Mouse (Mus musculus): Measurements from ENCODE around the gene Abcb9. TPM values are rescaled to one million over a fixed set of nuclear protein-coding genes. Genes with fewer than 3 reads are reported as not detected.

The Abcb9 gene
- polyA plus RNA-seq, 1 experiment from 2014 or later = 1.7 TPM

DNA sequence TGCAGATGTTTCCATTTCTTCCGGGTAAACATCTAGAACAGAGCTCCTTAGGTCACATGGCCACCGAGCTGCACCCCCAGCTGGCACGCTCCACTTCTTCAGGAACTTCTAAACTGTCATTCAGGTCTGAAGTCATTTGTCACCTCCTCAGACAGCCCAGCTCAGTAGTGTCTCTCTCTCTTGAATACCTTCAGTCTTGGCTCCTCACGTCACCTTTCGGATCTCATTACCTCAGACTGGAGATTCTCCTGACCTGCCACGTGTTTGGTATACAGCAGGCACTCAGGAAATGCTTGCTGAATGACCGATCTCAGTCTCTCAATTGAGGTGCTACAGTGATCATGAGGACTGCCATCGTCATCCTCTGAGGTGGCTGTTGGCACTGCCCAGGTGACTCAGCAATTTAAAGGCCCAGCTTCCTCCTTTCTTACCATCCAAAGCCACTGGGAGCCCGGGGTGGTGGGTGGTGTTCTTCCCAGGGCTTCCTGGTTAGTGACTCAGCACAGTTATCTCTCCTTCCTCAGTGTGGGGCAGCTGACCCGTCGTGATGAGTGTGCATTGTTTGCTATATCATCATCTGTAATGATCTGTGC, 43.6 kb downstream of the Abcb9 start:
- 0 out of 2 replicates have a peak, but pooled peaks have one; percentile 47 for ATAC-seq (replicated peaks; ENCODE audit: insufficient number of reproducible peaks, insufficient read depth, low FRiP score, low read depth)
- peaks cover 29% of the 10 kb centered on the region for H3K4me1 ChIP-seq (replicated peaks)
- H3K4me3 ChIP-seq = no peak overlapping the region
- WGBS = 61% methylated on average over 11 of the region's 11 CpGs
- H3K4me2 ChIP-seq = no peak overlapping the region
- H3K27me3 ChIP-seq = no peaks in the 10 kb centered on the region
- H3K27ac ChIP-seq = no peak overlapping the region
- H3K9me3 ChIP-seq (replicated peaks) = no peaks in the 10 kb centered on the region
- H3K9ac ChIP-seq = no peak overlapping the region
- no peaks in the 10 kb centered on the region for H3K36me3 ChIP-seq

- H3K27me3 ChIP-seq = no peaks in the 10 kb centered on the region
- H3K27ac ChIP-seq = peak overlapping the region; percentile 74
- H3K9ac ChIP-seq = peak overlapping the region; percentile 15; the same call in 1 of the 2 replicates
- H3K4me2 ChIP-seq = peak overlapping the region; percentile 12; the same call in 1 of the 2 replicates
- H3K4me1 ChIP-seq (replicated peaks) = peaks cover 38% of the 10 kb centered on the region
- no peaks in the 10 kb centered on the region for H3K36me3 ChIP-seq
- no peak overlapping the region for H3K4me3 ChIP-seq
- peak; percentile 6; the same call in 1 of the 2 replicates for ATAC-seq (replicated peaks; ENCODE audit: insufficient number of reproducible peaks, insufficient read depth, low FRiP score, low read depth)
- WGBS = 25% methylated on average over 14 of the region's 14 CpGs
- H3K9me3 ChIP-seq (replicated peaks) = no peaks in the 10 kb centered on the region
Observed at GRCm38 (mm10) chr5:124050095-124051050, 45.2 kb downstream of the Abcb9 start.

DNA sequence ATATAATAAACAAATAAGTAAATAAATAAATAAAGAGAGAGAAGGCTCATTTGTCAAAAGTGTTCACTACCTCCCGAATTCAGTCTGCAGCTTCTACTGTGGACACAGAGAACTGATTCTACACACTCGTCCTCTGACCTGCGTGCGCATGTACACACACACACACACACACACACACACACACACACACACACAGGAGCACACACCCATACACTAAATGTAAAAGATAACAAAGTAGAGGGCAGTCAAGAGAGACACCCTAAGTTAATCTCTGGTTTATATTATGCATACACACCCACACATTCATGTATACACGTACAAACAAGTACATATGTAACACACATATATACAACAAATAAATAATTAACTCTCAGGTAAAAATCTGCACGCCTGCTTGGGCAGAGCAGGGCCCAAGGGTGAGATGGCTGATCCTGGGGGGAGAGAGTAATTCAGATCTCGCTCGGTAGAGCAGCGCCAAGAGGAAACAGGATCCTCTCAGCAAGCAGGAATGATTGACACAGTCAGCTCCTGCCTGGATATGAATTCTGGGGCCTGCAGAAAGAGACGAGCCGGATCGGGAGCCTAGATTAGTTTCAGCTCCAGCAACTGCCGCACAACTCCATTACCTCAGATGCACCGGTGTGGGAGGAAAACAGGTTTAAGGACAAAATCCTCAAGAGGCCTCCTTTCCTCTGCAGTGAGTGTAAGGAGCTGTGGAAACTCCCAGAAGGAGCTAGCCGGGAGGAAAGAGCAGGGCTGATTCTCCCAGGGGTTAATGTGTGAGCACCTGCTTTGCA, 46.2 kb downstream of the Abcb9 start:
- no peak overlapping the region for H3K4me2 ChIP-seq
- peak overlapping the region; percentile 74 for H3K27ac ChIP-seq
- 50% methylated on average over 15 of the region's 15 CpGs for WGBS
- H3K4me1 ChIP-seq (replicated peaks) = peaks cover 41% of the 10 kb centered on the region
- 0 out of 2 replicates have a peak, but pooled peaks have one; percentile 28 for ATAC-seq (replicated peaks; ENCODE audit: insufficient number of reproducible peaks, insufficient read depth, low FRiP score, low read depth)
- no peaks in the 10 kb centered on the region for H3K9me3 ChIP-seq (replicated peaks)
- H3K9ac ChIP-seq = peak overlapping the region; percentile 15; the same call in 1 of the 2 replicates
- no peak overlapping the region for H3K4me3 ChIP-seq
- H3K36me3 ChIP-seq = no peaks in the 10 kb centered on the region
- no peaks in the 10 kb centered on the region for H3K27me3 ChIP-seq

DNA sequence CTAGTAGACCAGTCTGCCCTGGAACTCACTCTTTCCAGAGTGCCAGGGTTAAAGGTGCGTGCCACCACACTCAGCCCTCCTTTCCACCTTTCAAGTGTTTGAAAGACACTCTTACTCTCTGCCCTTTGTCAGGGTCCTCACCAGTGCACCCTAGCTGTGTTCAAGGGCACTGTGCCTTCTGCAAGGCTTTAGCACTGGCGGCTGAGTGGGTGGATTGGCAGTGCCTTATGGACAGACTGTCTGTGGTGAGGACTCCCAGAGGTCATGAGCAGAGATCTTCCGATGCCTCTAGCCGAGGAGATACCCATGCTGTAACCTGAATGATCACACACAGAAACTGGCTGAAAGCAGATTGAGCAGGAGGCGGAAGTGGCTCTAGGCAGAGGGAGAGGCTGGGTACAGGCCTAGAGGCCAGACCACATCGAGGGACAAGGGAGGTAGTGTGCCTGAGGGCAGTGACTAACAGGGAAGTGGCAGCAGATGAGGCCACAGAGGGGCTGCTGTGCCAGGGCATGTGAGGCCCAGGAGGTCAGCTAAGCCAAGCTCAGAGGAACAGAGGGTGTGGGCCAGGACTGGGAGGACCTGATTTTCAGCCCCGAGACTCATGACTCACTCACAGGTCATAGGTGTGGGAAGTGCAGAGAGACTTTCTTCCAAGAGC, 48.7 kb downstream of the Abcb9 start:
- 62% methylated on average over 7 of the region's 7 CpGs for WGBS
- peak overlapping the region; percentile 22; the same call in 1 of the 2 replicates for H3K27ac ChIP-seq
- no peak overlapping the region for H3K9ac ChIP-seq

DNA sequence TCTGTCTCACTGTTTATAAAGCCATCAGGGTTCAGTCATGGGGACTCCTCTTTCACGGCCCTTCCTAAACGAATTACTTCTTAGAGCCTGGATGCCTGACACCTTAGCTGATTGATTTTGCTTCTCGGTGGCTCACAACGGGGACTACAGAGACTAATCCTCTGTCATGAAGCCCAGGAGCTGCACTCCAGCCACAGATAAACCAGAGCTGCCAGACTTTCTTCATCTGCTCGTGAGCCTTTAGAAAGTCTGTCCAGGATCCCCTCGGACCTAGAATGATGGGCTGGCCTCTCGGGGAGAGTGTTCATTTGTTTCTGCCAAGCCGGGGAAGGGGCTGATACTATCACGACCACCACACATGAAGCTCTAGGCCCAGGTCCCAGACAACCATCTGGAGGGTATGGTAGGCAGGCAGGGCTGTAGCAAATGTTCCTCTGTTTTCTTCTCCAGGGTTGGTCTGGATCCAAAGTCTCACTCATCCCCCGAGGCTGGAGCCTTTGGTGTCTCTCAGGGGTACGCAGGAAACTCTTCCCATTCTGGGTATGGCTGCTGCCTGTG, 50.1 kb downstream of the Abcb9 start:
- H3K4me2 ChIP-seq = no peak overlapping the region
- no peak overlapping the region for H3K4me3 ChIP-seq
- peaks cover 55% of the 10 kb centered on the region for H3K4me1 ChIP-seq (replicated peaks)
- no peaks in the 10 kb centered on the region for H3K36me3 ChIP-seq
- 35% methylated on average over 11 of the region's 11 CpGs for WGBS
- peak overlapping the region; percentile 11; the same call in 1 of the 2 replicates for H3K27ac ChIP-seq
- H3K27me3 ChIP-seq = no peaks in the 10 kb centered on the region
- no peaks in the 10 kb centered on the region for H3K9me3 ChIP-seq (replicated peaks)
- H3K9ac ChIP-seq = no peak overlapping the region
- no peak for ATAC-seq (replicated peaks; ENCODE audit: insufficient number of reproducible peaks, insufficient read depth, low FRiP score, low read depth)

More for the DNA sequence above, 48.7 kb downstream of the Abcb9 start:
- Histone ChIP-seq H3K4me1 (replicated peaks) (peaks cover 54% of the 10 kb centered on the region), H3K4me2 (no peak overlapping the region), H3K36me3 (no peaks in the 10 kb centered on the region), H3K9me3 (replicated peaks) (no peaks in the 10 kb centered on the region), H3K4me3 (no peak overlapping the region), H3K27me3 (no peaks in the 10 kb centered on the region)
- 0 out of 2 replicates have a peak, but pooled peaks have one; percentile 8 for ATAC-seq (replicated peaks; ENCODE audit: insufficient number of reproducible peaks, insufficient read depth, low FRiP score, low read depth)

- no peak for ATAC-seq (replicated peaks; ENCODE audit: insufficient number of reproducible peaks, insufficient read depth, low FRiP score, low read depth)
- Histone ChIP-seq H3K4me1 (replicated peaks) (peaks cover 43% of the 10 kb centered on the region), H3K4me3 (no peak overlapping the region), H3K9ac (peak overlapping the region; percentile 43; the same call in 1 of the 2 replicates), H3K4me2 (peak overlapping the region; percentile 45), H3K27me3 (no peaks in the 10 kb centered on the region), H3K36me3 (no peaks in the 10 kb centered on the region), H3K9me3 (replicated peaks) (no peaks in the 10 kb centered on the region), H3K27ac (peak overlapping the region; percentile 97)
- 71% methylated on average over 5 of the region's 5 CpGs for WGBS
Observed at GRCm38 (mm10) chr5:124043999-124044398, 51.6 kb downstream of the Abcb9 start.

GRCm38 (mm10) chr5:124043212-124043978, 52.2 kb downstream of the Abcb9 start:
- Histone ChIP-seq H3K4me1 (replicated peaks) (peaks cover 43% of the 10 kb centered on the region), H3K9ac (peak overlapping the region; percentile 43), H3K4me3 (no peak overlapping the region), H3K9me3 (replicated peaks) (no peaks in the 10 kb centered on the region), H3K27me3 (no peaks in the 10 kb centered on the region), H3K36me3 (no peaks in the 10 kb centered on the region), H3K27ac (peak overlapping the region; percentile 97), H3K4me2 (peak overlapping the region; percentile 45)
- ATAC-seq (replicated peaks; ENCODE audit: insufficient number of reproducible peaks, insufficient read depth, low FRiP score, low read depth) = peak; percentile 83
- 20% methylated on average over 10 of the region's 10 CpGs for WGBS

GRCm38 (mm10) chr5:124041097-124041496, 54.5 kb downstream of the Abcb9 start:
- Histone ChIP-seq H3K4me2 (no peak overlapping the region), H3K9me3 (replicated peaks) (no peaks in the 10 kb centered on the region), H3K4me3 (no peak overlapping the region), H3K36me3 (no peaks in the 10 kb centered on the region), H3K27me3 (no peaks in the 10 kb centered on the region), H3K9ac (no peak overlapping the region), H3K27ac (peak overlapping the region; percentile 43), H3K4me1 (replicated peaks) (peaks cover 42% of the 10 kb centered on the region)
- no peak for ATAC-seq (replicated peaks; ENCODE audit: insufficient number of reproducible peaks, insufficient read depth, low FRiP score, low read depth)
- WGBS = 45% methylated on average over 9 of the region's 9 CpGs

DNA sequence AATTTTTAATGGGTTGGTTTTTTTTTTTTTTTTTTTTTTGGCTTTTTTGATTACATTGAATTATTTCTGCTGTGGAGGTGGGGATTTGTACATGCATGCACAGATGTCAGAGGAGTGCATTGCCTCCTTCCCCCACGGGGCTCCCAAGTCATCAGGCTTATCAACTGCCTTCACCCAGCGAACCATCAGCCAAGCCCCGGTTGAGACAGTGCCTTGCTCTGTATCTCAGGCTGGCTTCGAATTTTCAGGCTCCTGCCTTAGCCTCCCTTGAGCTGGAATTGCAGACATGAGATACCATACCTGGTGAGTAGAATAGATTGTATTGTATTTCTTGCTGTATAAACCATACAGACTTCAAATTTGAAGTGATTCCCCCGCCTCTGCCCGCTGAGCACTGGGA, 56.0 kb downstream of the Abcb9 start:
- no peak overlapping the region for H3K9ac ChIP-seq
- no peaks in the 10 kb centered on the region for H3K36me3 ChIP-seq
- H3K9me3 ChIP-seq (replicated peaks) = no peaks in the 10 kb centered on the region
- no peaks in the 10 kb centered on the region for H3K27me3 ChIP-seq
- H3K4me2 ChIP-seq = no peak overlapping the region
- 49% methylated on average over 6 of the region's 6 CpGs for WGBS
- no peak overlapping the region for H3K27ac ChIP-seq
- H3K4me1 ChIP-seq (replicated peaks) = peaks cover 34% of the 10 kb centered on the region
- H3K4me3 ChIP-seq = no peak overlapping the region
- no peak for ATAC-seq (replicated peaks; ENCODE audit: insufficient number of reproducible peaks, insufficient read depth, low FRiP score, low read depth)

GRCm38 (mm10) chr5:124036836-124037235, 58.8 kb downstream of the Abcb9 start:
- Histone ChIP-seq H3K4me3 (no peak overlapping the region), H3K9ac (no peak overlapping the region), H3K4me1 (replicated peaks) (peaks cover 21% of the 10 kb centered on the region), H3K27ac (peak overlapping the region; percentile 45; the same call in 1 of the 2 replicates), H3K36me3 (no peaks in the 10 kb centered on the region), H3K4me2 (no peak overlapping the region), H3K27me3 (no peaks in the 10 kb centered on the region), H3K9me3 (replicated peaks) (no peaks in the 10 kb centered on the region)
- 42% methylated on average over 5 of the region's 5 CpGs for WGBS
- ATAC-seq (replicated peaks; ENCODE audit: insufficient number of reproducible peaks, insufficient read depth, low FRiP score, low read depth) = no peak
